Mouse (Mus musculus) embryo, embryonic 11 days (tissue): ENCODE measurements at regions not wholly inside any gene's neighbourhood (a gene's known extent, or its start where the extent isn't known, plus 50 kb on each side); places are given as distances from the start of the nearest gene placed in this dataset.
A peak's percentile ranks its signal among the peaks of the same experiment; 100 is the strongest.

Experiments used
- DNase-seq: peaks from one replicate; pipeline ENCODE4 v3.0.0-alpha.2; 2015

- no peak for DNase-seq
Measured at GRCm38 (mm10) chr8:92302694-92303093, 54.7 kb upstream of the Irx5 start.

- no peak for DNase-seq
Measured at GRCm38 (mm10) chr8:92301029-92301428, 56.4 kb upstream of the Irx5 start.

GRCm38 (mm10) chr8:92286841-92287811, 70.3 kb upstream of the Irx5 start:
- peak; percentile 68 for DNase-seq

- no peak for DNase-seq
Measured at GRCm38 (mm10) chr8:92275755-92276154, 81.7 kb upstream of the Irx5 start.

GRCm38 (mm10) chr8:92272726-92273125, 84.7 kb upstream of the Irx5 start:
- DNase-seq, result no peak

GRCm38 (mm10) chr8:92272073-92272472, 85.4 kb upstream of the Irx5 start:
- DNase-seq, result no peak

- DNase-seq, result no peak
Measured at GRCm38 (mm10) chr8:92270636-92271035, 86.8 kb upstream of the Irx5 start.

- no peak for DNase-seq
Measured at GRCm38 (mm10) chr8:92267415-92267814, 90.0 kb upstream of the Irx5 start.

GRCm38 (mm10) chr8:92260056-92260455, 97.4 kb upstream of the Irx5 start:
- no peak for DNase-seq

GRCm38 (mm10) chr8:92258258-92258657, 99.2 kb upstream of the Irx5 start:
- no peak for DNase-seq

- DNase-seq, result no peak
Measured at GRCm38 (mm10) chr8:92252597-92253375, 104.6 kb upstream of the Irx5 start.

GRCm38 (mm10) chr8:92246301-92246700, 111.1 kb upstream of the Irx5 start:
- DNase-seq, result no peak

GRCm38 (mm10) chr8:92240686-92241275, 116.6 kb upstream of the Irx5 start:
- no peak for DNase-seq

GRCm38 (mm10) chr8:92231326-92232225, 125.8 kb upstream of the Irx5 start:
- no peak for DNase-seq

GRCm38 (mm10) chr8:92229526-92229925, 127.9 kb upstream of the Irx5 start:
- DNase-seq, result no peak

- no peak for DNase-seq
Measured at GRCm38 (mm10) chr8:92224929-92225328, 132.5 kb upstream of the Irx5 start.

- no peak for DNase-seq
Measured at GRCm38 (mm10) chr8:92222992-92223391, 134.4 kb upstream of the Irx5 start.

- no peak for DNase-seq
Measured at GRCm38 (mm10) chr8:92219181-92219890, 138.1 kb upstream of the Irx5 start.

- no peak for DNase-seq
Measured at GRCm38 (mm10) chr8:92217521-92217920, 139.9 kb upstream of the Irx5 start.

- peak; percentile 51 for DNase-seq
Measured at GRCm38 (mm10) chr8:92216176-92216575, 141.2 kb upstream of the Irx5 start.

GRCm38 (mm10) chr8:92212786-92213535, 144.5 kb upstream of the Irx5 start:
- DNase-seq, result no peak
